Mouse (Mus musculus) gastrocnemius, postnatal 36 days (tissue): ENCODE measurements around the gene Aldh8a1. TPM values are rescaled to one million over a fixed set of nuclear protein-coding genes. Genes with fewer than 3 reads are reported as not detected.
A peak's percentile ranks its signal among the peaks of the same experiment; 100 is the strongest.

ENCODE experiments used
- DNase-seq, 2 experiments: peaks; one replicate each; pipeline ENCODE4 v3.0.0; 2022
- intact Hi-C: fragments of 180-260 bp; cut with DNase I; formaldehyde crosslinking; loops from one replicate; pipeline ENCODE4 v1.15.1; 2025
- total RNA-seq, 2 experiments: library from RNA; stranded (reverse); gene quantifications; 2 replicates each; pipeline ENCODE4 v1.2.3; 2021

Gene Aldh8a1
- total RNA-seq, 2 experiments from 2014 or later = not detected

DNA sequence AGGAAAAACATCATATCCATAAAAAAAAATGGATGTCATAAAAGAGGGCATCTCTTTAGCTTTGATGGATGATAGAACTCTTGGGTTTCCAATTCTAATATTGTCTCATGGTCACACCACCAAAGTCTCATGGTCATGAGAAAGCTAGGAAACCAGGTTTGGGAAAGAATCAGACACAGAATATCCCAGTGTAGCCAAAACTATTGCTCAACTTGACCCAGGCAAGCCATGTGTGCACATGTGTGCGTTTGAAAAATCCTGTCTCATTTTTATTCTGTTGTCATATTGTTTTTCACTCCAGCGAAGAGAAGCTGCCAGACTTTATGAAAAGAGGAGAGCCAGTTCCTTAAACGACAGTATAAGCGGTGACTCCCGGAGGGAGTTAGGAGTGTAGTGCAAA is 33.6 kb downstream of the Aldh8a1 start:
- no peak for DNase-seq
- intact Hi-C loops = no loop called here

DNA sequence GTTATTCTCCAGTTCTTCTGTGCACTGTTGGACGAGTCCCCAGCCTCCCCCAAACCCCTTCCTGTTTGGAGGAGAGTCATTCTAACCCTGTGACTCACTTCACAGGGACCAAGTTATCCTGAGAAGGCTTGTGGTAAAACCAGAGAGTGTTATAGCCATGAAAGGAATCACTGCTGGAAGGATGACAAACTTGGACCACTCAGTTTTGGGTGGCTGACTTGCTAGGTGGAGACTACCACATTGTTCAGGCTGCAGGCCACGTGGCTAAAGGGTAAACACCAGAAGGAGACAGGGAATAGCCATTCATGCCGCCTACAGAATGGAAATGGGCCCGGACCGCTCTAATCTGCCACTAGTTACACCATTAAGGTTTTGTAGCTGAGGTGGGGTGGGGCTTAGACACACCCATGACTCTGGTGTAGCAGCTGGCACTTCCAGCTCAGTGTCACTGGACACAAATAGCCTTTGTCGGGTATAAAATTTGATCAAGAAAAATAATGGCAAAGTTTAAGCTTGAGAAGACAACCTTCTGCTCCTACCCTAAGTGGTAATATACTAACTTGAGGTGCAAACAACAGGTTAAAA is 34.6 kb downstream of the Aldh8a1 start:
- intact Hi-C loops = no loop called here
- no peak for DNase-seq

DNA sequence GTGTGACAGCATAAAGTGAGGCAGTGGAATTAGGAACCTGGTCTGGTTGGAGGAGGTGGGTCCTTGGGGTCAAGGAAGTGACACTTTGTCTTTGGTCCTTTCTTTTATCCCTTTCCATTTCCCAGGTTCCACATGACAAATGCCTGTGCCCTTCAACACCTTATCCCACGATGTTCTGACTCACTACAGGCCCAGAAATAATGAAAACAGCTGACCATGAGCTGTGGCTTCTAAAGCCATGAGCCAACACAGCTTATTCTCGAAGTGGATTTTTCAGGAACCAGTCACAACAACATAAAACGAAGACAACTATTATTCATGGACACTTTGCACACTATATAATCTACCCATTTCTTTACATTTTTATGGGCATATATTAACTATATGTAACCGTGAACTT is 37.9 kb downstream of the Aldh8a1 start:
- no peak for DNase-seq
- intact Hi-C loops = no loop called here

DNA sequence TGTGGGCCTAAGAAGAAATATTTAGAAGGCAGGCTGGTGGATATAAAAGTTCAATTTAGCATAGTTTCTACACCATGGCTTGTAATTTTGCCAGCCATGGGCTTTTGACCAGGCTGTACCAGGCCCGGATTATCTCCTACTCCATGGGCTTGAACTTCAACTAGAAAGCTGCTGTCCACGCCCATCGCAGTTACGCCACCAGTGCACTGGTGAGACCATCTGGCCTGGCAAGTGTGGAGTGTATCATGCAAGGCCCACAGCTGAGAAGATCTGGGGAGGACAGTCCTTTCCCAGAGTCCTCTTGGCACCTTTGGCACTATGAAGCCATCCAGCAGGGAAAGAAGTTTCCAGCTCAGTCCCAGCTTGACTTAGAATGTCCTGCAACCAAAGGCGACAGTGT is 39.1 kb downstream of the Aldh8a1 start:
- intact Hi-C loops = no loop called here
- no peak for DNase-seq

DNA sequence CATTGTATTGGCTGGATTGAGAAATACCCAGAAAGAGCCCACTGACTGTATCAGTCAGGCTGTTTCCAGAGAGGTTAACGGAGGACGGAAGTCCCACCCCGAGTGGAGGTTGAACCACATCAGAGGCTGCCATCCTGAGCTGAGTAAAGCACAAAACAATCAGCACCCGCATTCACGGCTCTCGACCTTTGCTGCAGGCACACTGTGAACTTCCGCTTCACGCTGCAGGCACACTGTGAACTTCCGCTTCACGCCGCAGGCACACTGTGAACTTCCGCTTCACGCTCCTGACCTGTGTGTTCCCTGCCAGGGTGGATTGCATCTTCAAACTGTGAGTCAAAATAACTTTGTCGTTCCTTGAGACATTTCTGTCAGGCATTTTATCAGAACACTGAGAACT is 42.1 kb downstream of the Aldh8a1 start:
- intact Hi-C loops = no loop called here
- no peak for DNase-seq

DNA sequence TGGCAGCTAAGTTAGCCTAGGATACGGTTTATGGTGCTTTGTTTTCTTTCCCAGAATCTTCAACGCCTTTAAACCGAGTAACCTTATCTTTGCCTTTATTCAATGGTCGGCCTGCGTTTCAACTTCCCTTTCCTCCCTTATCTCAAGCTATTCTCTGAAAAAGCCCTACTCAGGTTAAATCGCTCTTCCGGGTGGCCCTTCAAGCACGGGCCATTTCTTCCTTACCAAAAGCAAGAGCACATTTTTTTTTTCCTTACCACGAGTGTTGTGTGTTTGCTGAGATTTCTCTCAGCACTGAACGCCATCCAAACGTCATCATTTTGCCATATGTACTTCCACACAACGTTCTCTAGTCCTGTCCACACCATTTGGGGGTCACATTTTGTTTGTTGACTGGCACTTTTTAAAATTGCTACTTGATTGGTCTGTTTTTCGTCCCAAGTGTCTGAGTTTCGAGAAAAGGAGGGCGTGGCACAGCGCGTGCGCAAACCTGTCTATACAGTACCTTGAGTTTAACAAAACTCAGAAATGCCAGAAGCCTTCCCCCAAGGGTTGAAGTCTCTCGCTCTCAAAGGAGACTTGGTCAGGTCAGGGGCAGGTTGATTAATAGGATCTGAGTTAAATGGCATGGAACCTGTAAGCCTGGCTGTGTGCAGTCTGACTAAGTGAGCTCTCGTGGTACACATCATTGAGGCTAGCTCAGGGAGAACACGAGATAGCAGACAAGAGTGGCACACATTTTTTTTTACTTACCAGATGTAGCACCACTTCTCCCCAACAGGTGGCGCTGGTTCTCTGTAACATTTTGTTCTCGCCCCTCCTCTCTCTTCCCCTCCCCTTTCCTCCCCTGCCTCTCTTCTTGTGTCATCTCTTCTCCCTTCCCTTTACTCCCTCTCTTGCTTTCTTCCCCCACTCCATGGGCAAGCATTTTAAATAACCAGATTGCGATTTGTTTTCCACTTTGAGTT is 43.6 kb downstream of the Aldh8a1 start:
- DNase-seq = peak; percentile 23 to 37
- intact Hi-C loops = loop anchor here (2.0 kb wide), 1 partner anchor 590 kb away; no protein-coding TSS in a partner anchor

DNA sequence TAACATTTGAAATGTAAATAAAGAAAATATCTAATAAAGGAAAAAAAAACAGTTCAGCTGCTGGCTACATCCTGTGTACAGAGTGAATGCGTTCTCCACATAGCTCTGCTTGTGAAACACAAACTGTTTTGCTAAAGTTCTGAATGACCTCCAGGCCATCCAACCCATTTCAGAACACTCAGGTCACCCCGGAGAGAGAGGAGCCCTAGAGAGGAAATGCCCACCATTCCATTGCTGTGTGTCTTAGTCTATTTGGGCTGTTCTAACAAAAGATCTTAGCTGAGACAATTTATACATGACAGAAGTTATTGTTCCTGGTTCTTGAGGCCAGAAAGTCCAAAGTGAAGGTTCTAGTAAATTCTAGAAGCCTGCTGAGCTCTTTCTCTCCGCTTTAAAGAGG is 49.4 kb downstream of the Aldh8a1 start:
- no peak for DNase-seq
- intact Hi-C loops = no loop called here

DNA sequence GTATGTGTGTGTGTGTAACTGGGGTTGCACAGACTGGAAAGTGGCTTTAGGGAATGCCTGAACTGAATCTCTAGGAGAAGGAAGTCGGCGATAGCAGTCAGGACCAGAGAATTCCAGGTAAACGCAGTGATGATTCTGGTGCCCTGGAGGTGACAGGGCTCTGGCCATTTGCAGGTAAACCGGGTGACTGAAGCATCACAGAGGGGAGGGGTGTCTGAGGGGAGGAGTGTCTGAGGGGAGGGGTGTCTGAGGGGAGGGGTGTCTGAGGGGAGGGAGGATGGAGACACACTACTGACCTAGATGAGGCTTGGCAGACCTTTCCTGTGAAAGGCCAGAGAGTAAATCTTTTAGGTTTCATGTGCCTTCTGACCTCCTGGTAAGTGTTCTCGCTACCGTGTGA is 50.9 kb downstream of the Aldh8a1 start:
- intact Hi-C loops = no loop called here

DNA sequence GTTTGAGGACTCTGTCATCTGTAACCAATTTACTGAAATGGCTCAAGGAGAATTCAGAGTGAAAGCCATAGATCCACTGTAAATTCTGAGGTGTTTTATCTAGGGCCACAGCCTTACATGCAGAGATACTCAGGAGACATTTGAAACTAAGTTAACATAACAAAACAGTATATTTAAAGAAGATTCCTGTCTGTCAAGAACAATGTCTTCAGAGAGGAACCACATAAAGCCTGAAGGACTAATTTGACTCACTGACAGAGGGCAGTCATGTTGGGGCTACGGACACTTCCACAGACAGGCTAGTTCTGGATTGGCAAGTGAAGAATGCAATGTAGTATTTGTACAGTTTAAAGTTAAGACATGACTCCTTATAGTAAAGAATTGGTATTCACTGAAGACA is 62.2 kb downstream of the Aldh8a1 start:
- intact Hi-C loops = no loop called here
- DNase-seq = no peak

More for the DNA sequence above, 50.9 kb downstream of the Aldh8a1 start:
- no peak for DNase-seq

DNA sequence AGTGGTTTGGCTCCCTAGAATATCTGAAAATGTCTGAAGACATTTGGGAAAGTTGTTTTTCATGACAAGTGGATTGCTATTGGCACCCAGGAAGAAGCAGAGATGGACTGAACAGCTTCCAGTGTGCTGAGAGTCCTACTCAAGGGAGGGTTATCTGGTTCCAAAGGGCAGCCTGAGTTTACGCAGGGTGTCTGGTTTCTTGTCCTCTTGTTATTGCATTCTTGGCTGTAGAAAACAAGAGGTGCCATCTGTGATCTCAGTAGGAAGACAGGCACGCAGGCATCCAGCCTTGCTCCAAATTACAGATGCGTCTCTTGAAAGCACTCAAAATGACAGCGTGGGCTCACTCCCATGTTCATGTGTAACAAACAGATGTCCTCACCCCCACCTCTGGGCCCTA is 63.9 kb downstream of the Aldh8a1 start:
- intact Hi-C loops = no loop called here

DNA sequence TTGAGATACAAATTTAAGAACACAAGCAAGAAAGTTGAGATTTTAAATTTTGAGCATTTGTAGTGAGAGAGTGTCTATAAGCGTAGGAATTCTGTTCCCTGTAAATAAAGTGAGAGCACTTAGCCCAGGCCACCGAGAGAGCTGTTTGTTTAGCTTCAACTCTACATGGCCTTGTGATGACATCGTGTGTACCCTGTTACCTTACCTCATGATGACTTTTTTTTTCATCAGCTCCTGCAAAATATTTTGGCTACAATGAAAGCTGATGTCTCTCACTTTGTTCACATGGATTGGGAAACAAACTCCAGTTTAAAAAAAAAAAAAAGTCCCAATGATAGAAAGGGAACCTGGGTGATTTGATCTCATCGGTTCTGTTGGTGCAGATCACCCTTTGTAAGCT is 64.6 kb downstream of the Aldh8a1 start:
- intact Hi-C loops = no loop called here
- DNase-seq = no peak

More for the DNA sequence above, 63.9 kb downstream of the Aldh8a1 start:
- no peak for DNase-seq

DNA sequence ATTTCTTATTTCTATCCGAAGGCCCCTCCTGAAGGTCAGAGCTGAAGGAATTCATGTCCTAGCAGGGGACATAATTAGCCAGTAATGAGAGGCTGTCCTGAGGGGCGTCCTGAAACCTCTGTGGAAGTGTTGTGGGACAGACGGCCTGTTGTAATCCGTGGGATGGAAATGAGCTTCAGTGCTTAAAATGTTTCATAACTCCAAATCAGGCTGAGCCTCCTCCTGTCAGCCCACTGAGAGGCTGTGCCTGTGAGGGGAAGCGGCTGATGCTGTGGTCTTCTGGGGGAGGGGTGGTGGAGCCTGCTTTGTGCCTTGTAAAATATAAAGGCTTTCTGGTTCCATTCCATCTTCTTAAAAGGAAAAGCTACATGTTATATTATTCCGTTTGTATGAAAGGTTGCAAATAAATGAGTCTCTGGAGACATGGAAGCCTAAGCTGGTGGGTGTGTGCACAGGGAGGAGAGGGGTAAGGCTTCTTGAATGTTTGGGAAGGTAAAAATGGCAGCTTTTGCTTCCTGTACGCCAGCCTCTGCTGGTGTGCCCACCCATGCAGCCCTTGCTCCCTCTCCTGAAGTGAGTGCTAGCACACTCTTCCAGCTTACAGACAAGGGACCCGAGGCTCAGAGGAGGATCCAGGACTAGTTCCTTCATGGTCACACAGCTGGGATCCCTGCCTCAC is 66.7 kb downstream of the Aldh8a1 start:
- DNase-seq = no peak
- intact Hi-C loops = no loop called here

DNA sequence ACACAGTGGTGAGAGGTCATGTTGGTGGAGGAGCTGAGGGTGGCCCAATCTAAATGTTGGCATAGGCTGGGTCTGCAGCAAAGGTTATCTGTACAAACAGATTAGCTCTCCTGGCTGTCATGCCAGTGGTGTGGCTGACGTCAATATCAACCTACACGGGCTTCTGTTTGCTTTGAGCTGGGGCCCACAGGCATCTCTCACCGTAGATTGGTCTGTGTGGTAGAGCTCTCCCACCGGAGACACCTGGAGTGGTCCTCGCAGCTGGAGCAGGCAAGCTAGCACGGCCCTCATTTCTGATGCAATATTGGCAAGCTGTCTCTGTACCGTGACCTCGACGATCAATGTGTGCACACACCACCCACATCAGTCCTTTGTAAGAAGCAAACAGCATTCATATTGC is 67.3 kb downstream of the Aldh8a1 start:
- intact Hi-C loops = no loop called here
- DNase-seq = no peak

Other genes with a start within 250 kb of the Aldh8a1 start
- 1 to 10 TPM in 1 of 2 experiments, not detected in 1; 1.9 TPM for gene Myb, start 216.3 kb upstream of the Aldh8a1 start, total RNA-seq
- 10 to 100 TPM; 61.0 to 61.7 TPM for gene Hbs1l, start 81.3 kb upstream of the Aldh8a1 start, total RNA-seq
- not detected for gene 1700020N01Rik, start 215.9 kb downstream of the Aldh8a1 start, total RNA-seq